Mouse (Mus musculus) adrenal gland, postnatal 4 days (tissue): Measurements from ENCODE around the gene Plscr3. TPM values are rescaled to one million over a fixed set of nuclear protein-coding genes. Genes with fewer than 3 reads are reported as not detected.

Source experiments
- DNase-seq, 2 experiments: peaks; one replicate each; pipeline ENCODE4 v3.0.0; 2021 to 2022; ENCODE audit warnings: low spot score in 2 of 2, mixed read lengths in 2 of 2
- total RNA-seq, 2 experiments: library from RNA; stranded (reverse); gene quantifications; 2 replicates each; pipeline ENCODE4 v1.2.3; 2021

Plscr3 gene
- total RNA-seq, 2 experiments from 2014 or later, result 76.6 to 77.9 TPM

DNA sequence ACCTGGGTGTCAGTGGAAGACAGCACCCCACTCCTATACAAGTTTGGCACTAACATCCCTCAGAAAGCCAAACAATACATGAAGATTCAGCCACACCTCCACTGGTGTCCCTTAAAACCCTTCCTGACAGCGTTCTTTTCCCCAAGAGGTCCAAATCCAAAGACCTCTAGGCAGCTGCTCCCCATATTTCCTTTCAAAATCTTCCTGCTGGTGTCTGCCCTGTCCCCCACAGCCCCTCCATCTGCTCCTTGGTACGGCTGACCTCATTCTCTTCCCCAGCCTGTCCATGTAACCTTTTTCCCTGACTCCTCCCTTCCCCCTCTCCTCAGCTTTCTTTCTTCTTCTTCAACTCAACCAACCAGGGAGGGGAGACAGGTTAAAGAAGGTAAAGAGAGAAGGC lies 22.7 kb upstream of the Plscr3 start:
- no peak for DNase-seq

- no peak for DNase-seq
Measured at GRCm38 (mm10) chr11:69828832-69829231, 17.3 kb upstream of the Plscr3 start.

GRCm38 (mm10) chr11:69833554-69833953 lies 12.6 kb upstream of the Plscr3 start:
- DNase-seq, result no peak

DNA sequence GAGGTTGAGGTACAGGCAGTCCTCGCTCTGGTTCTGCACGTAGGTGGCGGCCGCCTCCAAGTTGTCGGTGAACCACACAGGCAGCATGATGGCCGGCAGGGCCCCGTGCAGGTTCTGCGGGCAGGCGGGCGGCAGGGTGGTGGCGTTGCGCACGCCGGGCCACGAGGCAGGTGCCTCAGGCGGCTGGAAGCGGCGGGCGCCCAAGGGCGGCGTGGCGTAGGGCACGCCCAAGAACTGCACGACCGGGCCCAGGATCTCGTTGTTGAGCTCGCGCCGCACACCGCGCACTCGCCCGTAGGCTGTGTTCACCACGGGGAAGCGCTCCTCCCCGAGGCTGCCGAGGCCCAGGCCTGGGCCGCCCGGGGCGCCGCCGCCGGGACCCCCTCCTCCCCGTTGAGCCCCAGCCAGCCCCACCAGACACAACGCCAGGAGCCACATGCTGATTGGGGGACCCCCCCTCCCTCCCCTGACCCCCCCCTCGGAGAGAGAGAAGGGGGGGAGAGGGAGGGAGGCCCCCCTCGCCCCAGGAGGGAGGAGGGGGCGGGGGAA lies 12.1 kb upstream of the Plscr3 start:
- DNase-seq, result no peak

- DNase-seq, result no peak
Measured at GRCm38 (mm10) chr11:69835326-69835965, 10.7 kb upstream of the Plscr3 start.

DNA sequence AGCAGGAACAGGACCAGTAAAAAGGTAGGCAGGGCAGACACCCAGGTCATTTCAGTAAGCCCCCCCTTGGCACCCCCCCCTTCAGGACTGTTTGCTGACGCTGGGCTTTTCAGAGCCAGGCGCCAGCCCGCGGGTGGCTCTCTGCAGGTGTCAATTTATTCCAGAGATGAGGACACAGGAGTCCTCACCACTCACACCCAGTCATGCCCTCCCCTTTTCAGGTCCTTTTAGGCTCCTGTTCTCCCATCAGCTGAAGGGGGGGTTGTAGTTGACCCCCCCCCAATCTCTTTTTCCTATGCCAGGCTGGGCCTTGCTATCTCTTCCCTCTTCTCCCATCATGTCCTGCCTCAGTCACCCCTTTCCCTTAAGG lies 10.2 kb upstream of the Plscr3 start:
- DNase-seq, result no peak

- no peak for DNase-seq
Measured at GRCm38 (mm10) chr11:69836703-69837576, 9.2 kb upstream of the Plscr3 start.

DNA sequence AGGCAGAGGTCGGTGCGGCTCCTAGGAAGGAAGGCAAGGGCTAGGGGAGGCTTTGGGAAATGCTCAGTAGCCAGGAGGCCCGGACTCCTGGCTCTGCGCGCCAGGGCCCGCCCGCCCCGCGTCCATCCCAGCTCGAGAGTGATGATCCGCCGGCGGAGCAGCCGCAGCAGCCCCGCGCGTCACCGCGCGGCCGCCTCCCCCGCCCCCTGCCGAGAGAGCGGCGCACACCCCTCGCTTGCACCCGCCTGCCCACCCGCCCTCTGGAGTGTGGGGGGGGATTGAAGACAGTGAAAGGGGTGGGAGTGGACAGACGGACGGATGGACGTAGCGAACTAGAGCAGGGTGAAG lies 8.6 kb upstream of the Plscr3 start, which contains the start of gene Nlgn2:
TSS of gene Nlgn2 (minus strand) at position 181 of the 348 bp plus-strand sequence.
- no peak for DNase-seq

GRCm38 (mm10) chr11:69837952-69838713 lies 8.0 kb upstream of the Plscr3 start, which contains the start of gene Tmem256:
Tmem256 (plus strand) TSS chr11:69838514.
- DNase-seq, result peak; percentile 76 to 88

DNA sequence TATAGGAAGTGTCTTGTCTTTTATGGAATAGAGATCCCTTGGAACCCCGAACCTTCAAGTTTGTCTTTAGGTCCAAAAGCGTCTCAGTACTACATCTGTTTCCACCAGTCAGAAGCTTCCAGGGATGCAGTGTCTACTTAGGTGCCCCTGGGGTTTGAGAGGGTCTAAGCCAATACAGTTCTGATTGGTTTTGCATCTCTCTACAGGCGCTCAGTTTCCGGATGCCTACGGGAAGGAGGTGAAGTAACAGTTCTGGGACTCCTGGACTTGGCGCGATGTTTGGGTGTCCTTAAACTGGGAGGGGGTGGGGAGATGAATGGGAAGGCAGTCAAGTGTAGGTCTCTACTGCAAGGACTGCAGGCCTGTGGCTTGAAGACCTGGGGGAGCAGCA lies 7.5 kb upstream of the Plscr3 start:
- no peak for DNase-seq

DNA sequence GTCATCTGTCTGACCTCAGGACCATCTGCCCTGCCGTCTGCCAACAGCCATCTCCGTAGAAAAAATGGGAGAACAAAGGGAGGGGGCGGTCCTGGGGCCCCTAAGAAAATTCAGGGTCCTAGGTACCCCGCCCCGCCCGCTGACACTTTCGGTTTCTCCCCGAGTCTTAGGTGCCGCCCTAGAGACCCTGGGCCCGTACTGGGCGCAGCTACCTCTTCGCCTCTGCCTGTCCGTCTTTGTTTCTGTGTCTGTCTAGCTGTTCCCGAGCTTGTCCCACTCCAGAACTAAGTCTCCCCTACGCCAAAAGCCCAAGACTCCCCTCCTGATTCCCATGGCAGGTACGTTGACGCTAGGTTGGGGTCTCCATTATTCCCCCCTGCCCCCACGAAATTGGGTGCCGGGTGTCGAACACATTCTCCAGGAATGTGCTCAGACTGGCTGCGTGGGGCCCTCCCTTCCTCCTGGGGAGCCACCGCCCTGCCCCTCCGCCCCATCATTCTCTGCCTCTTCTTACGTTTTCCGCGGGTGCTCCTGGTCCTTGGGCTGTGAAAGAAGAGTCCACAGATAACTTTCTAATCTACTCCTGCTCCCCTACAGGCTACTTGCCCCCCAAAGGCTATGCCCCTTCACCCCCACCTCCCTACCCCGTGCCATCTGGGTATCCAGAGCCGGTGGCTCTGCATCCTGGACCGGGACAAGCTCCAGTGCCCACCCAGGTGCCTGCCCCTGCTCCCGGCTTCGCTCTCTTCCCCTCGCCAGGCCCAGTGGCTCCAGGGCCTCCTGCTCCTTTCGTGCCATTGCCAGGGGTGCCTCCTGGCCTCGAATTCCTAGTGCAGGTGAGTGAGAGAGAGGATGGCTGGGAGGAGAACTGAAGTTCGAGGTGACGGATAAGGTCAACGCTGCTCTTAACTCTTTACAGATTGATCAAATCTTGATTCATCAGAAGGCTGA lies 837 bp downstream of the Plscr3 start:
- no peak for DNase-seq

GRCm38 (mm10) chr11:69848021-69848420 lies 1.8 kb downstream of the Plscr3 start:
- DNase-seq, result no peak

DNA sequence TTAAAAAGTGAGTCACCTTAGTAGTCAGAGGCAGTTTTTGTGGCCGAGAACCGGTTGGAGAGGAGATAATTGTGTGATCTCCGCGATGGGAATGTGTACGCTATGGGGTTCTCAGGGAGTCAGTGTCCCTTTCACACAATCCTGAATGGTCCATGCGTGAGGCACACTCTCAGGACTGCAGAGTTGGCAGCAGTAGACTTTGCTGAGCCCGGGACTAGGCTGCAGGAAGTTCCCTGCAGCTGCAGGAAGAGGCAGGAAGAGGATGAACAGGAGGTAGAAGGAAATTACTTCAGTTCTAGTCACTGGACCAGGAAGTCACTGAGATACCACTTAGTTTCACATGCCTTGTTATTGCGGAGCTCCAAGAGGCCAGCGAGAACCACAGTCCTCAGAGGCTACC lies 3.0 kb downstream of the Plscr3 start:
- DNase-seq, result no peak

DNA sequence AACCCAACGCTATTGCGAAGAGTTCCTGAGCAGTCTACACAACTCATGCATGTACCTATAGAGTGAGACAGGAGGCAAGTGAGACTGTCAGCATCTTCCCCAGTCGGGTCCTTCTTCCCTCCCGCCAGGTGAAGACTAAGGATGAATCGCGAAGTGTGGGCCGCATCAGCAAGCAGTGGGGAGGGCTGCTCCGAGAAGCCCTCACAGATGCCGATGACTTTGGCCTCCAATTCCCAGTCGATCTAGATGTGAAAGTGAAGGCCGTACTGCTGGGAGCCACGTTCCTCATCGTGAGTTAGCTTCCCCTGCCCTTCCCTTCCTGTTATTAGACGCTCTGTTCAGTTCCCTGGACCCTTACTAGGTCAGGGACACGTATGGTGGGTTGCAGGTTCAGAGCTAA lies 3.7 kb downstream of the Plscr3 start:
- no peak for DNase-seq

- DNase-seq, result no peak
Measured at GRCm38 (mm10) chr11:69850754-69851153, 4.6 kb downstream of the Plscr3 start.

DNA sequence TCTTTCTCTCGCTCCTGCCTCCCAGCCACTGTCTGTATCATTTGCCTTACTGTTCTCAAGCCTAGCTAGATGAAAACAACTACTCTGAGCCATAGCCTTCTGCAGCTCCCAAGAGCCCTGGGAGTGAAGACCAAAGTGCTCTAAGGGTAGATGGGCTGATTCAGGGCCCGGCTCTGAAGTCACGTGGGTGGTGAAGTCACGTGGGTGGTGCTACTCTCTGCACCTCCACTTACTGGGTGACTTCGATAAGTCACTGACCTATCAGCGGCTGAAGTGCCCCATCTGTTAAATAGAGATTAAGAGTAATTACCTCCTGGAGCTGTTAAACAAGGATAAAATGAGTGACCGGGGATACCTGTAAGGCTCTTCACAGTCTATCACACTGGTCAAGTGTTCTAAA lies 7.8 kb downstream of the Plscr3 start:
- DNase-seq, result no peak

DNA sequence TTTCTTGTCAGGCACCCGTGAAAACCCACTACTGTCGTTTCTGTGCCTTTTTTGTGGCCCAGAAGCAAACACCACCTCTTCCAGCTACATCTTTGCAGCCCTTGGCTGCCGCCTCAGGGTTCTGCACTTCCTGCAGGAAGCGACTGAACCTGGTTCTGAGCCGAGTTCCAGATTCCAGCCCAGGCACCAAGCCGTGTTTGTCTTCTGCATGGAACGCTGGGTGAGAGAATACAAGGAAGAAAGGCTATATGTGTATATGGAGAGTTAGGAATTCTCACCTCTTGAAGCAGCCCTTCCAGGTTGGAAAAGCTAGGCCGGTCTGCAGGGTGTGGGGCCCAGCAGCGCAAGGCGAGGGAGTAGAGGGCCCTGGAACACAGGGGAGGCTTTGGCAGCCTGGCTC lies 8.5 kb downstream of the Plscr3 start:
- DNase-seq, result no peak

DNA sequence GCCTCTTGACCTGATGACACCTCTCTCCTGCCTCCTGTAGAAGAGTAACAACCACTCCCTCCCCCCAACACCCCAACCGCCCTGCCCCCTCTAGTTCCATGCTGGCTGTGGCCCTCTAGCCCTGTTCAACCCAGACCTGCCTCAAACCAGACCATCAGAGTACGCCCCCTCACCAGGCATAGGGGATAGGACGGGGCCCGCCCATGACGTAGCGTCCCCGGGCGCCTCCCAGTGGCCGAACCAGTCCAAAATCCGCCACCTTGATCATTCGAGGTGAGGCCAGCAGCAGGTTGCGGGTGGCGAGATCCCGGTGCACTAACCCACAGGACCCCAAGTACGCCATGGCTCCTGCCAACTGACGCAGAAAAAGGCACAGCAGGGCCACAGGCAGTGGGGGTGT lies 9.2 kb downstream of the Plscr3 start:
- no peak for DNase-seq

DNA sequence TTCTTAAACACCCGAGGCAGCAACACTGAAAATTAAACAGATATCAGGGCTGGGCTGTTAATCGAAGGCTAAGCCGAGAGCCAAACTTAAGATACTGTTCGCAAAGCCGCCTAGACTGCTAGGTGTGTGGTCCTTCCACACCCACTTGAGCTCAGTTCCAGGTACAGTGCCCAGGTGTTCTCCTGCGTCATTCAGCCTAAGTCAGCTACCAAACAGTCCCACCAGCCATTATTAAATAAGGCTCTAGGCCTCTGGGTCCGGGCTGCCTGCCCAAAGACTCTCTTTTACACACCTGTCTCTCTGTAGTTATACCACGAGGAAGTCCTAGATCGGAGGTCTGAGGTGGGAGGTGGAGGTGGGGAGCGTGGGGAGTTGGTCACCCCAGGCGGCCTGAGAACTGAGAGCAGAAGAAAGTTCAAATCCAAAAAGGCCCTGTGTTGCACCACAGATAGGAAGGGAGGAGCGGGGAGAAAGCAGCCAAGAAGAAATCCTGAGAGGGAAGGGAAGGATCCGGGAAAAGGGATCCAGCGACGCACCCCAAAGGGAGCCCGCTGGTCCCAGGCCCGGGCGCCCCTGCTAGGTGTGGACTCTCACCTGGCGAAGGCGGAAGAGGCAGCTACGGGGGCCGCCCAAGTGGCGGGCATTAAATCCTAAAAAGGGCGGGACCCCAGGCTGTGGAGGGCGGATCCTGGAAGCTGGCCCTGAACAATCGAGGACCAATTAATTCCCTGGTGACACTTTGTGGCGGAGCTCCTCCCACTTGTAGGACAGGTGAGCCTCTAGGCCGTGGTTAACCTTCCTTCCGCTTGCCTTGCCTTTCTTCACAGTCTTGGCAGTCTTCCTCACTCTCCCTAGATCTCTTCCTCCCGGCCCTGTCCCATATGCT lies 12.2 kb downstream of the Plscr3 start, which contains the start of gene Tnk1:
TSS of gene Tnk1 (minus strand) at position 618 of the 886 bp plus-strand sequence.
- DNase-seq, result no peak
